Mouse (Mus musculus) heart, adult 18-20 months (tissue): ENCODE results near the gene Agtrap. TPM values are rescaled to one million over a fixed set of nuclear protein-coding genes. Genes with fewer than 3 reads are reported as not detected.

Experiments
- DNase-seq, 2 experiments: peaks; one replicate each; pipeline ENCODE4 v3.0.0; 2021 to 2022; ENCODE audit warnings: mixed read lengths in 1 of 2
- total RNA-seq, 2 experiments: library from RNA; stranded (reverse); gene quantifications; 2 replicates each; pipeline ENCODE4 v1.2.3; 2021

The Agtrap gene
- total RNA-seq, 2 experiments from 2014 or later: 47.8 to 50.4 TPM

DNA sequence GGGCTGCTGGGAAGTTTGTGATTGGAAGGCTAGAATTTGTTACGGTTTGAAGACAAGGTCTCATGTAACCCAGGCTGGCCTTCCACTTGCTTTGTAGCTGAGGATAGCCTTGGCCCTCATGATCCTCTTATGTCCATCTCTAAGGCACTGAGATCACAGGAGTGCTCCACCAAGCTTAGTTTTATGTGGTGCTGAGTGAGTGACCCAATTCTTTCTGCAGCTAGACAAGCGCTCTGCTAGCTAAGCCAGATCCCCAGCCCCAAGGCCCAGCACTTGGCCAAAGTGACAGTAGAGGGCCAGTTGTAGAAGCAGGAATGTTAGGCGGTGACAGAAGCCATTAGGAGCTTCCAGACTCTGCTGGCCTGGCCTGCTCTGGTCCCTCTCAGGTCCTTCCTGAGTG, 16.3 kb upstream of the Agtrap start:
- no peak for DNase-seq

DNA sequence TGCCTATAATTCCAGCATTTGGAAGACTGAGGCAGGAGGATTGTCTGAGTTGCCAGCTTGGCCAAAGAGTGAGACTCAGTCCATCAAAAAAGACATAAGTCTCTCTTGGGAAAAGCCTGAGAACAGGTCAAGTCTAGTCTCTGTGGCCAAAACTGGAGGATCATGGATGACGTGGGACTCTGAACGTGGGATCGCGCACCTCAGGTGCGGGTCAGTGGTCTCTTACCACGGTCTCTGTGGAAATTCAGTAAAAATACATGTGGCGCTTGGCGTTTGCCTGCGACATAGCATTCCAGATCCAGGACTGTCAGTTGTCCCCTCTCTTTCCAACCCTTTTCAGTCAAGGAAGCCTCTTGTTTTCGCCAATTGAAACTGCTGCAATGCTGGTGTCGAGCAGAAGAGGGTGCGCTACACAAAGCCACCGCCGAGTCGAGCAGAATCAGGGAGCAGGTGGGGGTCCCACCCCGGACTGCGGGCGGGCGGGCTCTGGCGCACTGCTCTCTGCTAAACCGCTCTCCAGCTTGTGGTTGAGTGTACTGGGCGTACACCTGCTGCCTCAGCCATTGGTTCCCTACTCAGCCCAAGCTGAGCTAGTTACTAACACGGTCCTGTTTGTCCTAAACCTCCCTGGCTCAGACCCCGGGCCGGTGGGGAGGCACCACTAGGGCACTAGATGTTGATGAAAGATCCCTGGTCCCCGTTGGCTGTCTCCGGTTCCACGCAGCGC, 14.1 kb upstream of the Agtrap start:
- peak; percentile 56 to 78 for DNase-seq

DNA sequence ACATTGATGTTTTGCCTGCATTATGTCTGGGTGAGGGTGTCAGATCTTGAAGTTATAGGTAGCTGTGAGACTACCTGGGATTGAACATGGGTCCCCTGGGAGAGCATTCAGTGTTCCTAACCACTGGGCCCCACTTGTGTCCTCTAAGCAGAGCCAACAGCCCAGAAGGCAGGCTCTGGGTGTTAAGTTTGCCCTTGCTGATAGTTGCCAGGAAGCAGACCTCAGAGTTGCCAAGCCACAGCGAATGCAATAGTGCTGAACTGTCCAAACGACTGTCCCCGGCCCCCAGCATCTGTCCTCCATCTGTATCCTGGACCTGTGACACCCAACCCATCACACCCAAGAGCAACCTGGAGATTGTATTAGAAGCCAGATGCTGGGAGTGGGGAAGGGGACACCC, 10.8 kb upstream of the Agtrap start:
- DNase-seq: no peak

DNA sequence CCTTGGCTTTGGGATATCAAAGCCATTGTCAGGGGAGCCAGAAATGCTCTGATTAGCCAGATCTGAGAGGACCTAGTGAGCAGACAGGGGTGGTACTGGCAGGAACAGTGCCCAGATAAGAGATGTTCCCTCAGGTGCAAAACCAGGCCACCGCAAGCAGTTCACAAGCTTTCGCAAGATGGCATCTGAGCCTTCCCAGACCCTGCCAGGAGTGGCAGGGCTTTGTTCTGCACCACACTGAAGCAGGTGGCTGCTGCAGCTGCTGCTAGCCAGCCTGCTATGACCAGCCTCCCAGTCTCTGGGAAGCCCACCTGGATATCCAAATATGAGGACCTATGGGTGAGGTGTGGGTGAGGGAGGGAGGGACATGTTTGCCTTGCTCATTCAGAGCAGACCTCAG, 10.1 kb upstream of the Agtrap start:
- DNase-seq: no peak

DNA sequence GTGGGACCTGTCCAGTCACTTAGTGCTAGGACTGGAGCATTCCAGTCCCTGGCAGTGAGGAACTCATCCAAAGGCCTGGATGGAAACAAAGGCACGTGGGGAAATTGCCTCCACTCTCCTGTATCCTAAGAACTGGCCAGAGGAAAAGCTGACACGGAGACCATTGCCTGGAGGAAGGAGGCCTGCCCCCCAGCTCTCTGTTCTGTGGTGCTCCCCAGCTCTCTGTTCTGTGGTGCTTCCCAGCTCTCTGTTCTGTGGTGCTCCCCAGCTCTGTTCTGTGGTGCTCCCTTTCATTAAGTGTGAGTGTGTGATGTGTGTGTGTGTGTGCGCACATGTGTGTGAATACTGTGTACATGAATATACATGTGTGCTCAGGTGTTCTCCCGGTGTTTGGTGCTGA, 7.2 kb upstream of the Agtrap start:
- DNase-seq: no peak

DNA sequence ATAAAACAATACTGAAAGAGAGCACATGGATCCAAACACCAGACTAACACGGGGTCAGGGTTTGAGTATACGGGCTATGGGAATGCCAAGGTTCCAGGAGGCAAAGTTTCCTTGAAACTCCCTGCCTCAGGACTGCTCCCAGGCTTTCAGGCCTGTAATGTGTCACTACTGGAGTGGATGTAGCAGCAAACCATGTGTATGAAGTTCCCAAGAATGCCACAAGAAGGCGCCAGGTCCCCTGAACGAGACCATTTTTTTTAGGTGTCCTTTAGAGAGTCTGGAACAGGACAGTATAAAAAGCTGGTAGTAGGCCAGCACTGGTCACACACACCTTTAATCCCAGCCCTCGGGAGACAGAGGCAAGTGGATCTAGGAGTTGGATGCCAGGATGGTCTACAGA, 6.3 kb upstream of the Agtrap start:
- DNase-seq: no peak

DNA sequence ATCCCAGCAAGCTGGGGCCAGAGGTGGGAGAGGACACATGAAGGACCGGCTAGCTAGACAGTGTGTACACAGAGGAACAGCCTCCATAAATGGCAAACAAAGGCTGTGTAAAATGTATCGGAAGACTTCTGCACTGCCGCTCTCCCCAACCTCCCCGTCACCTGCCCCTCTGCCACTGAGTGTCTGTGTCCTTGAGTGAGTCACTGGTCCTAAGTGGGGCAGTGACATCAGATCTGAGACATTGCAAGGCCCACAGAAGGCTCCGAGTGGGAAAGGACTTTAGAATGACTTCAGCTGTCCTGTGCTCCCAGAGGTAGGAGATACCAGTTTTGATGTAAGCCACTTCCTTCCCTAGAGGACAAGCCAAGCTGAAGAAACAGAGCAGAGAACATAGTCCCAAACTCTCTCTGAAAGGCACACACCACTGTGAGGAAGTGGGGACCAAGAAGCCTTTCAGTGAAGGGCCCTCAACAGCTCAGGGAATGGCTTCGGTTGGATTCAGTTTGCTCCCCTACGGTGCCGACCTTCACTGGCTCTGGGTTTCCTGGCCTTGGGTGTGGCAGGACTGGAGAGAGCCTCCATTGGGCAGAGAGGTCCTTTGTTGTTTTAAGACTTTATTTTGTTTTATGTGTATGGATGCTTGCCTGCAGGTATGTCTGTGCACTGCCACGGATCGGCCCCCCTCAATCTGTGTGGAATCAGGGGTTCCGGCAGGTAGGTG, 4.9 kb upstream of the Agtrap start:
- no peak for DNase-seq

DNA sequence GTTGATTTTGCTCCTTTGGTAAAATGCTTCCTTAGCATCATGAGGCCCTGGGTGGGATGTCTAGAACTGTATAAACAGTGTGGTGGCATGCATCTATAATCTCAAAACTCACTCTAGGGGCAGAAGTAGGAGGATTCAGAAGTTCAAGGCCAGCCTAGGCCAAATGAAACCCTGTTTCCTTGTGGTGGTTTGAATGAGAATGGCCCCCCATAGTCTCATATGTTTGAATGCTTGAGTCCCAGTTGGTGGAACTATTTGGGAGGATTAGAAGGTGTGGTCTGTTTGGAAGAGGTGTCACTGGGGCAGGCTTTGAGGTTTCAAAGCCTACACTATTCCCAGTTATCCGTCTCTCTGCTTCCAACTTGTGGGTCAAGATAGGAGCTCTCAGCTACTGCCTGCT, 3.4 kb upstream of the Agtrap start:
- DNase-seq: no peak

DNA sequence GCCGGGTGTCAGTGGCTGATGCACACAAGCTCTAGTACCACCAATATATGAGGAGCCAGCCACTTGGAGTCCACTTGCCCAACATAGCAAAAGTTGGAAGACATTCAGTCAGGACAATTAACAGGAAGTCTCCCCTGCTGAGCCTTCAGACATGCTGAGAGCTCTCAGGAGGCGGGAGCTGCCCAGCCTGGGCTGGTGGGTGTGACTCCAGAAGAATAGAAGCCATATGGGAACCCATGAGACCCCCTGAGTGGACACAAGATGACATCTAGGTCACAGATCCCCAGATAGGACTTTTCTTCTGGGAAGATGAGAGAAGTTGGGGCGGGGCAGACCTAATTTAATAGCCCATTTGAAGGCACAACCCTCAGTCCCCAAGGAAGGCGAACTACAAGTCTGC, 1.3 kb upstream of the Agtrap start:
- DNase-seq: no peak

DNA sequence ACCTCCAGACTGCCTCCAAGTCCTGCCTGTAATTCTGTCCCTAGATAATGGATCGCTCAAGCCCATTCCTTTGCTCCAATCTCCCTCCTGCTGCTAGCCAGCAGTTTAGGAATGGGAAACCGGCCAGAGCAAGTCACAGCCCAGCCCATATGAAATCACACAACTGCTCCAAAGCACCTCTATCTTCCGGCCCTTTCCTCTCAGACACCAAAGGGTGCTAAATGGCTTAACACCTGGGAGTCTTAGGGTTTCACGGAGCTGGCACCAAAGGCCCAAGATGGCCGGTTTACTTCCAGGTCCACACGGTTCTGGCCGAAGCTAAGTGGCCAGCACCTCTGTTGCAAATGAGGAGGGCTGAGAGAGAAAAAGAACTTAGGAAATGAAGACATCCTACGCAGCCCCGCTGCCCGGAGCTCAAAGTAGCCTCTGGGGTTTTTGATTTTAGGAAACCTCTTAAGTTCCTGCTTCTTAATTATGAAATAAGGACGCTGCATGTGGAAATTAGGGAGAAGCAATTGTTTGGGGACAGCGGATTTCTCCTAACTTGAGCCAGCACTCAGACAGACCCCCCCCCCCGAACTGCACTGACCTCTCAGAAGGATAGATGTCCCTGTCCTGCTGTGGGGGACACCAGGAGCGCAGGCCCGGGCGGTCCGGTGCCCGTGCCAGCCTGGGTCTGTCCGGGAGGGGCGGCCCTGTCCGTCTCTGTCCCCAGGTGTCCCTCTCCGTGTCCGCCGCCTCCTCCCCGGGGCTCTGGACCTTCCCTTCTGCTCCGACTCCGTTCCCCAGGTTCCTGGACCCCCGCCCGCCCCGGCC, 532 bp downstream of the Agtrap start:
- peak; percentile 80 to 83 for DNase-seq

DNA sequence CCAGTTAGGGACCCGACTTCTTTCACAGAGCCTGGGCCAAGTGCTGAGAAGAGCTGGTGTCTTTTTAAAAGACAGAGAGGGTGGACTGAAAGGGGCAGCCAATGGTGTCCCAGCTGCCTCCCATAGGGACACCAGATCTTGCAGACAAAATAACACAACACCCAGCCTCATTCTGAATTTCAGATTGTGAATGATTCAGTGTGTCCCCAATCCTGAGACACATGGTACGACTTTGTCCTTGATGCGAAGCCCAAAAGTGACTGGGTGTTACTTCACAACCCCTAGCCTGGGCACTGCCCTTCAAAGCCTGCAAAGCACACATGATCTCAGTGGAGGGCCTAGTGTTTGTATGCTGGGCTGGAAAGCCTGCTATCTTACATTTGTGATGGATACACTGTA, 1.9 kb downstream of the Agtrap start:
- peak; percentile 41 to 45 for DNase-seq

DNA sequence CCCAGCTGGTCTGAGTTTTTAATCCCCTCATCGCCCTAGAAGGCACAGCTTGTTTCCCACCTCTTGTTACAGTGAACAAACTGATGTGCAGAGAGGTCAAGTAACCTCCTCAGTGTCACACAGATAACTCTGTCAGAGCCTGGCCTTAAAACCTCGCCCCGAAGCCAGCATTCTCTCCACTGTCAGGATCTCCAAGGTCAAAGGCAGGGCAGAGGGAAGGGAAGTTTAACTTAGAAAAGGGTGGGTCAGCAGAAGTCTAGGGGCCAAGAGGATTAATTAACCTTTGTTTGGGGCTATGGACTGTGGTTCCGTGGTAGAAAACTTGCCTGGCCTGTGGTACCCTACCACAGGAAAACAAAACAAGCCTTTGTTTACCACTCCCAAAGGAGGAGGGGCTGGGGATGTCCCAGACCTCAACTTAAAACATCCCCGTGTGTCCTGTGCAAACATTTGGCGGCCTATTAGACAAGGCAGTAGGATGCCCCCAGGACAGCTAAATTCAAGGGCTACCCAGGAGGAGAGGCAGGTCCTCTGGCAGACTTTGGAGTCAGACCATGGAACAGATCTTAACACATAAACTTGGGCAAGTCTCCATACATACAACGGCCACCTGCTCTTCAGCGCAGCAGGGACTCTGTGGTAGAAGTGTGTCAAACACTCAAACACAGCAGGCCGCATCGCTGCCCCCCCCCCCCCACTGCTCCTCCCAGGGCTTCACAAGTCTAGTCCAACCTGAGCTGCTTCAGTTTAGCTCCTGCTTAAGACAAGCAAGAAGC, 2.5 kb downstream of the Agtrap start:
- peak; percentile 44 to 46 for DNase-seq

DNA sequence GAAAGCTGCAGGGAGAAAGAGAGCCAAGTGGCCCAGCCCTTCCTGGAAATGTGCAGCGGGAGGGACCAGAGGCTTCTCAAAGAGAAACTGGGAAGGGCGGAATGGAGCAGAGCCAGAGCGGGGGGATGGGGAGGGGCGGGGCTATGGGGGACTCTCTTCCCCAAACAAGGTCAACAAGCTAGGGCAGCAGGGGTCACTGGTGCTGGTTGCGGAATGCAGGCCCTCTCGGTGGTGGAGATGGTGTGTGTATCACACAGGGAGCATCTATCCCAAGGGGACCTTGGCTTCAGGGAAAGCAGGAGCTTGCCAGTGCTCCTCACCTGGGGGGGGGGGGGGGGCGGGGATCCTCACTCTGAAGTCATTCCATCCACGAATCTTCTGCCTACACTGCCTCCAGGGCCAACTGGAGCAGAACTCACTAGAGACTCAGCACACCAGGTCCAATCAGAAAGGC, 3.5 kb downstream of the Agtrap start:
- DNase-seq: peak; percentile 68 to 85

DNA sequence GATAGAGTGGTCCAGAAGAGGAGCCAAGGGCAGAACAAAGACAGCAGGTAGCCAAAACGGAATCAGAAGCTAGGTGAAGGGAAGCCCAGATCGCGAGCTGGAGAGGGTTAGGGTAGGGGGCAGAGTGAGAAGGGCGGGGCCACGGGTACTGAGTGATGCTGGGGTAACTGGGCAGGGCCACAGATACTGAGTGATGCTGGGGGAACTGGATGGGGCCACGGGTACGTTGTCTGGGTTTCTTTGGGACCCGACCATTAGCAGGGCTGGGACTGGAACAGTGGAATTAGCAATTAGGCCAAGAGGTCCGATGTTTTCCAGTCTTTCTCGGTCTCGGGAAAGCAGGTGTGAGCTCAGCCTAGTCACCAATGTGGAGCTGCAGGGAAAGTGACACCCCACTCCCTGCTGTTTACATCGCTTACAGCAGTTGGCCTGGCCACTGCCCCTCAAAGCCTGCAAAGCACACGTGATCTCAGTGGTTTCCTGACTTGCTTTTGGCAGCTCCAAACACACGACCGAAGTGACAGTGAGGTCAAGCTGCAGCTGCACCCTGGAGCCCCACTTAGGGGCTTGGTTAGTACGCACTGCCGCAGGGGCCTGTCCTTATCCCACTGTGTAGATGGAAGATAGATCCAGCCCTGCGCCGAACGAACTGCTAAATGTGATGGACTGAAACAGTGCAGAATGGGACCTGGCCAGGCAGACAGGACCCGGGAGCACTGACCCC, 4.5 kb downstream of the Agtrap start:
- DNase-seq: peak; percentile 69 to 83

DNA sequence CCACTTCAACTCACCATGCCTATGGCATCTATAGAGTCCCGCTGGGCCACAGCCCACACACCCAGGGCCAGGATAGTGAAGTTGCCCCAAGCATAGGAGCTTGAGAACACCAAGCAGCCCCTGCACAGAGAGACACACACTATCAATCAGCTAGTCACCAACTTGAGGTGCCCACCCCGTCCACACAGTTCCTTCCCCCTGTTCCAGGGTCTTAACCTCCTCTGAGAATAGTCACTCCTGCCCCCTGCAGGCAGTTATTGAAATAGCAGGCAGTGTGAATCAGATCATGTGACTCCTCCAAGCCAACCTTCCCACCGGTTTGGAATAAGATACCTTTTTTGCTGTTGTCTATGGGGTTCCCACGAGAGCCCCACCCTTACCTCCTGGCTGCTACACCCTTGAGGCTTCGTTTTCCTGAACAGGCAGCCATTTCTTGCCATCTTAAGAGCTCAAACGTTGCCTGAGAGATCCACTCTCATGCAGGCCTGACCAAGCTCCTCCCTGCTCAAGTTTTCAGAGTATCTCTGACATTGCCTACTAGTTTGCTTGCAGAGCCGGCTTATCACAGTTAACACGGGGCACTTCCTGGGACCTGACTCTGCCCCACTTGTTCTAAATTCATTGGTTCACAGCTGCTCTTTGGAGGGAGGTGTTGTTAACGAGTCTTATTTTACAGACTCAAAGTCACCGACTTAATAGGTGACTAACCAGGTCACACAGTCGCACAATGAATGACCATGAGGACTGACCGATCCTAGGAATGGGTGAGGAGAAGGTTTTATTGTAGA, 5.4 kb downstream of the Agtrap start:
- DNase-seq: peak; percentile 70 to 78

DNA sequence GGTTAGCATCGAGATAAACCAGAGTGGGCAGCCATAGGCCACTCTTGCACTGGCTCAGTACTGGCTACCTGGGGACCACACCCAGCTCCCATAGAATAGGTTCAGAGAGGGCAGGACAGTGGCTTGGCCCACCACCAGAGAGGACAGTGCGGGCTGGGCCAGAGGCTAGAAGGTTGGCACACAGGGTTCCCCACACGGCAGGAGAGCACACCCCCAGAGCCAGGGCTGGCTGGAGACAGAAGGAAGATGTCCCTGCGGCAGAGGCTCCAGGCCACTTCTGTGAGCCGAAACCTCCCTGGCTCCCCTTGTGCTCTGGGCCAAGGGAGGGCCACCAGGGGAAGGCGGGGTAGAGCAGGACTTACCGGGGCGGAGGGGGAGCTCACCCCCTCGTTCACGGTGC, 6.6 kb downstream of the Agtrap start:
- no peak for DNase-seq

DNA sequence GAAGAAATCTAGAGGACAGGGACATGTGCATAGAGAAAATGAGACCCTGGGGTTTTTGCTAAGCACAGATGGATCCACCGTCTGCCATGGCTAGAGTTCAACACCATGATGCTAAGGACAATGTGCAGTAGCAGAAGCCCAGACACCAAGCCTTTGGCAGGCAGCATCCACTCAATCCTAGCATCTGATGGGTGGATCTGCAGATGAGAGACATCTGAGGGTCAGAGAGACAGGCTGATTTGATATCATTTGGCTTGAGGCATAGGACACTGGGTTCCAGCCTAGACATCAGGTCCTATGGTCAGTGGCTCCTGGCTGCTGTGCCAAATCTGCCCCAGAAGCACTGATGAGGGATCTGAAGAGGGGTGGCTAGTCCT, 7.2 kb downstream of the Agtrap start:
- no peak for DNase-seq

DNA sequence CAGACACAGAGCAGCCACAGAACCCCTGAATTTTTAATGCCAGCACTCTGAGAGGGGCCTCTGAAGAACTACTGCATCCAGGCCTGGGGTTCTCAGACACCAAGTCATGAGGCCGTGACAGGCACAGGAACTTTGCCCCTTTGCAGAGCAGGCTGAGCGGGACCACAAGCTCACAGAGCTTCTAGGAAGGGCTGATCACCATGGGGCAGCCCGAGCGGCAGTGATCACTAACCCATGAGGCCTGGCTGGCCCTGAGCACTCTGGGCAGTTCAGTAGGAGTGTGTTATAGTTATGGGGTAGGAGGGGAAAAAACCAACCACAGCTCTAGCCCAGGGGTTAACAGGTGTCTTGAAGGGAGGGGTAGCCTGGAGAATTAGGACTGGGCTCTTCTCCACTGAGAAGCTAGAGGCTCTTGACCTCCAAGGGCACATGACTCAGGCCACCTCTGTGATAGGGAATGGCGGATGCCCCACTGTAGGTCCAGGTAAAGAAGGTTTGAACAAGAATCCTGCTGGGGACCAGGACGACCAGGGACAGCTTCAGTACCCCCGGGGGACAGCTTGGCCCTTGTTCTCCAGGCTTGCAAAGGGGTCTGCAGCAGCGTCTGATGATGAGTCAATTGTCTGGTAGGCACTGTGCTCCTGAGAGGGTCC, 7.8 kb downstream of the Agtrap start:
- no peak for DNase-seq

DNA sequence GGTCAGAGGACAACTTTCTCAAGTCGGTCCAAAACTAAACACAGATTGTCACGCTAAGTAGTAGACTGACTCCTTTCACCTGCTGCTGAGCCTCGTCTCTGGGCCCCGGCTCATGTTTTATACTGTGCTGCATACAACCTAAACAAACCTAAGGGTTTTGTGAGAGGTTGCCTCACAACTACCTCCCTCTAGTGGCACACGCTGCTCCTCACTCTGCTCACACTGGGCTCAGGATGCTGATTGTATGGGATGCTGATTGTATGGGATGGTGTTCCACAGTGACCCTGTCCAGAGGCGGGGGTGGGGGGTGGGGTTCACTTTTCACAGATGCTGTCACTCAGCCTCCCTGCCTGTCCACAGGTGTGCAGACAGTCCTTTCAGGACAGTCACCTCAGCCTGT, 8.6 kb downstream of the Agtrap start:
- no peak for DNase-seq

DNA sequence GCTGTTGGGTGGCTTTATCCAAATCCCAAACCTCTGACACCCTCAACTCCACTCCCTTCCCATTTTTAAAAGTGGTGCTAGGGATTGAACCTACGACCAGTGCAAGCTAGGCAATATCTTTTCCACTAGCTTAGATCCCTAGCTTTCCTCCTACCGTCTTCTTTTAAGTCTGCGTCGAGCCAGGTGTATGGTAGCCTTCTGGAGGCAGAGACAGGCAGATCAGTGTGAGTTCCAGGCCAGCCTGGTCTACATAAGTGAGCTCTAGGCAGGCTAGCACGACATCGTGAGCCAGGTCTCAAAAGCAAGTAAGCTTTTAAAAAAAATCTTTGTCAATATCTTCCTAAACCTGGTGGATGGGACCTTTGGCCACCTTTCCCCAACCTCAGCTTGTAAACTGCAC, 11.9 kb downstream of the Agtrap start:
- DNase-seq: no peak
